22 mouse cellular contexts compared by ENCODE assay signal in genomic region chr5:41830100-41830499, GRCm38 (mm10).
"Had no signal": no experiment of that assay in that cellular context is flagged by ENCODE, and none has a peak within 500 bp of the region (broad histone marks: within the 10 kb centered on the region; RNA-seq: fewer than 3 reads in every experiment).

No protein-coding gene starts in this region.

- H3K4me1 ChIP-seq: heart, embryonic 10.5 days; heart, embryonic 12.5 days; hindbrain, embryonic 13.5 days; hindbrain, embryonic 15.5 days; limb, embryonic 13.5 days; limb, embryonic 15.5 days; liver, embryonic 12.5 days had no signal

- H3K4me2 ChIP-seq: heart, embryonic 12.5 days; hindbrain, embryonic 13.5 days; hindbrain, embryonic 15.5 days; limb, embryonic 13.5 days; limb, embryonic 15.5 days; liver, embryonic 12.5 days had no signal

- H3K4me3 ChIP-seq: gastrocnemius, adult 2 months; heart, embryonic 10.5 days; heart, embryonic 12.5 days; hindbrain, embryonic 13.5 days; hindbrain, embryonic 15.5 days; limb, embryonic 13.5 days; limb, embryonic 15.5 days; liver, embryonic 12.5 days had no signal

- H3K27me3 ChIP-seq: heart, embryonic 12.5 days; hindbrain, embryonic 13.5 days; hindbrain, embryonic 15.5 days; limb, embryonic 13.5 days; limb, embryonic 15.5 days; liver, embryonic 12.5 days had no signal

- H3K9ac ChIP-seq: heart, embryonic 12.5 days; hindbrain, embryonic 13.5 days; hindbrain, embryonic 15.5 days; limb, embryonic 13.5 days; limb, embryonic 15.5 days; liver, embryonic 12.5 days; liver, embryonic 14.5 days had no signal

- ATAC-seq: forebrain, embryonic 16.5 days; hindbrain, postnatal 0 days; liver, embryonic 12.5 days had no signal

- H3K9me3 ChIP-seq: heart, embryonic 10.5 days; heart, embryonic 12.5 days; hindbrain, embryonic 13.5 days; hindbrain, embryonic 15.5 days; limb, embryonic 13.5 days; limb, embryonic 15.5 days; liver, embryonic 12.5 days had no signal

- DNase-seq: gastrocnemius, adult 2 months; gastrocnemius, postnatal 10 days; gastrocnemius, postnatal 25 days; heart, adult 18-20 months; heart, postnatal 10 days; heart, postnatal 36 days; kidney, adult 18-20 months; kidney, postnatal 10 days; layer of hippocampus, adult 9-11 months; layer of hippocampus, postnatal 36 days; left cerebral cortex, postnatal 4 days; lung, adult 18-20 months had no signal

- H3K27ac ChIP-seq: gastrocnemius, adult 2 months; heart, embryonic 10.5 days; hindbrain, embryonic 13.5 days; hindbrain, embryonic 15.5 days; hindbrain, postnatal 0 days; limb, embryonic 13.5 days; limb, embryonic 15.5 days; liver, embryonic 12.5 days; liver, embryonic 14.5 days had no signal
